Mouse (Mus musculus) stomach, embryonic 16.5 days (tissue): Measurements from ENCODE around the gene Naxd. TPM values are rescaled to one million over a fixed set of nuclear protein-coding genes. Genes with fewer than 3 reads are reported as not detected.

Source experiments
- ATAC-seq: fragments of 200-750 bp; cut with Nextera tagmentation; 2 replicates; pipeline ENCODE4 v1.8.0; 2017; ENCODE audit warnings: moderate number of reproducible peaks, moderate TSS enrichment; ENCODE audit not compliant: insufficient read depth, low FRiP score
- H3K27ac ChIP-seq: fragments of 300-500 bp; sonication (generic); 2 replicates; pipeline ENCODE4 v1.5.1; 2014; ENCODE audit warnings: low read length
- H3K27me3 ChIP-seq: fragments of 300-500 bp; sonication (generic); 2 replicates; pipeline ENCODE4 v1.6.1; 2014; ENCODE audit warnings: low read length, control low read depth, mixed read lengths; ENCODE audit not compliant: control insufficient read depth, insufficient read depth
- H3K36me3 ChIP-seq: fragments of 300-500 bp; sonication (generic); 2 replicates; pipeline ENCODE4 v1.6.1; 2014; ENCODE audit warnings: low read length; ENCODE audit not compliant: control insufficient read depth, insufficient read depth
- H3K4me1 ChIP-seq: fragments of 300-500 bp; sonication (generic); 2 replicates; pipeline ENCODE4 v1.6.1; 2014; ENCODE audit warnings: low read length, control low read depth, mixed read lengths; ENCODE audit not compliant: control insufficient read depth, insufficient read depth
- H3K4me2 ChIP-seq: fragments of 300-500 bp; sonication (generic); 2 replicates; pipeline ENCODE4 v1.6.1; 2014; ENCODE audit warnings: low read depth, low read length, mixed read lengths
- H3K4me3 ChIP-seq: fragments of 300-500 bp; sonication (generic); replicated peaks from 2 replicates; pipeline ENCODE4 v1.5.1; 2014; ENCODE audit warnings: mild to moderate bottlenecking, low read length
- H3K9ac ChIP-seq: fragments of 300-500 bp; sonication (generic); 2 replicates; pipeline ENCODE4 v1.6.1; 2014; ENCODE audit warnings: low read length
- H3K9me3 ChIP-seq: fragments of 300-500 bp; sonication (generic); replicated peaks from 2 replicates; pipeline ENCODE4 v1.6.1; 2016; ENCODE audit warnings: low read length, control low read depth; ENCODE audit not compliant: control insufficient read depth
- WGBS: fragments of 180-500 bp; shearing (Covaris S2); extraction: QIAGEN DNeasy Blood & Tissue Kit; methylation state at CpG from one replicate; pipeline ENCODE4 v1.1.7; 2014; 5-methylcytosine and 5-hydroxymethylcytosine counted together
- polyA plus RNA-seq: library from polyadenylated mRNA; unstranded; fragments of >200 nt; fragmentation: Nextera tagmentation; extraction: Ambion mirVana; gene quantifications from 2 replicates; pipeline ENCODE4 v1.2.1, GENCODE M21; 2015

Naxd gene
- polyA plus RNA-seq, 1 experiment from 2014 or later: 110 TPM

DNA sequence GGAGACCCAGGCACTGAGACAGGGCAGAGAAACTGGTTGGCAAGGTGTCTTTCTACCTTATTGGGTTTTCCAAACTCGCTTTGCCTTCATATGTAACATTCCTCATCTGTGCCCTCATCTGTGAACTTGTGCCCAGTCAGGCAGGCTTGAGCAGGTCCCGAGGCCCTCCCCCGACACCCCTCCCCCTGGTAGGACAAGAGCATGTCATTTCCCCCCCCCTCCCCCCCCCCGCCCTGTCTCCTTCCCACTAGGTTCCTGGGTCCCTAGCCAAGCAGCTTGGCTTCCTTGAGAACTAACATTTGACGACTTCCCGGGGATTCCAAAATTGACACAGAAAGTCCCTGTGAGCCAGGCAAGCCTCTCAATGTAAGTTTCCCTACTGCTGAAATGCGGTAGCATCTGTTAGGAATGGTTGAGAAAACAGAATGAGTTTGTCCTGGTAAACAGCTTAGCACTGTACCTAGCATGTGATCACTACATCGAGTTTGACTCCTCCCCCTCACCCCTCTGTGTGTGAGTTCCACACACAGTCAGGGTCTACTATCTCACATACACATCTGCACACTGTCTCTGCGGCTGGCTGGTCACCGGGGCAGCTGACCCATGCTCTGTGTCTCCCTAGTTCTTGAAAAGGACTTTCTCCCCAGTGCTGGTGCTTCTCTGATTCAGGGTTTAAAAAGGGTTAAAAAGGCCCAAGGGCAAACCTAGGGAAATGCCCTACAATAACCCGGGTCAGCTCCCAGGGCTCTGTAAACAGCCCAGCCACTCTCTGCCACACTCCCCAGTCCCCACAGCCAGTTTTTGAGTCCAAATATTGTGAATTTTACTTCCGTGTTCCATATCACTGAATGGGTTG, 39.1 kb upstream of the Naxd start:
- H3K4me2 ChIP-seq: no peak overlapping the region
- H3K27ac ChIP-seq: peak overlapping the region; percentile 71
- H3K4me1 ChIP-seq: peaks cover 17% of the 10 kb centered on the region
- 30% methylated on average over 12 of the region's 12 CpGs for WGBS
- no peaks in the 10 kb centered on the region for H3K9me3 ChIP-seq
- H3K9ac ChIP-seq: peak overlapping the region; percentile 31; the same call in 1 of the 2 replicates
- H3K27me3 ChIP-seq: no peaks in the 10 kb centered on the region
- no peak overlapping the region for H3K4me3 ChIP-seq
- H3K36me3 ChIP-seq: no peaks in the 10 kb centered on the region
- peak; percentile 35; the same call in 1 of the 2 replicates for ATAC-seq

DNA sequence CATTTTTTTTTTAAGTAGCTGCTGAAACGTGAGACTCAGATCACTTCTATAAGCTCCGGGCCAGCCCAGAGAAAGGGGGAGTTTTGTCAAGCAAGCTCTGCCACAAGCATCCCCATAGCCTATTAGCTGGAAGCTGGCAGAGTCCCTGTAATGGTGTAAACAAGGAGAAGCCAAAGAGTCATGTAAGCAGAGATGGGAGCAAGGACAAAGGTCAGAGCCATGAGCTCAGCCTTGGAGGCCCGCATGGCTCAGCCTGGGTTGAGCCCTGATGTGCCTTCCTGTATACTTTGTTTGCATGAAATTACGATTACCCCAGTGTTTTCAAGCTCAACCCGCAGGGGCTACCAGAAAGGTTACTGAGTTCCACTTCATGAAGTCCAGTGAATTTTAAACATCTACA, 38.3 kb upstream of the Naxd start:
- Histone ChIP-seq H3K9ac (no peak overlapping the region; the same call in 1 of the 2 replicates), H3K9me3 (no peaks in the 10 kb centered on the region), H3K4me1 (peaks cover 17% of the 10 kb centered on the region), H3K36me3 (no peaks in the 10 kb centered on the region), H3K4me2 (no peak overlapping the region), H3K4me3 (no peak overlapping the region), H3K27ac (peak overlapping the region; percentile 71), H3K27me3 (no peaks in the 10 kb centered on the region)
- ATAC-seq: no peak
- 20% methylated on average over 5 of the region's 5 CpGs for WGBS

DNA sequence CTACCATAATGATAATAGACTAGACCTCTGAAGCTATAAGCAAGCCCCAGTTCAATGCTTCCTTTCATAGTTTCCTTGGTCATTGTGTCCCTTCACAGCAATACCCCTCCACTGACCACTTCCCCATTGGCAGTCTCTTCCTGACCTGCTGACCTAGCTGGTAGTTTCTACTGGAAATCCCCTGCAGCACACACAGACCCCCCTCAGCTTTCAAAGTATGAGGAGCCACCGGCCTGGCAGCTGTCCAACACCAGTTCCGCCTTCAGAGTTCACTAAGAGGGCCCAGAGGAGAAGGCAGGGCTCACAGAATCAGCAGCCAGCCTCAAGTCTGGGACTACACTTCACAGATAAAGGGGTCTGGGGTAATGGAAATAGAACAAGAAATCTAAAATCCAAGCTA, 36.4 kb upstream of the Naxd start:
- Histone ChIP-seq H3K9ac (no peak overlapping the region), H3K9me3 (no peaks in the 10 kb centered on the region), H3K4me1 (peaks cover 19% of the 10 kb centered on the region), H3K27ac (no peak overlapping the region), H3K36me3 (no peaks in the 10 kb centered on the region), H3K4me3 (no peak overlapping the region), H3K27me3 (no peaks in the 10 kb centered on the region), H3K4me2 (no peak overlapping the region)
- WGBS: 17% methylated on average over 2 of the region's 2 CpGs
- ATAC-seq: no peak

DNA sequence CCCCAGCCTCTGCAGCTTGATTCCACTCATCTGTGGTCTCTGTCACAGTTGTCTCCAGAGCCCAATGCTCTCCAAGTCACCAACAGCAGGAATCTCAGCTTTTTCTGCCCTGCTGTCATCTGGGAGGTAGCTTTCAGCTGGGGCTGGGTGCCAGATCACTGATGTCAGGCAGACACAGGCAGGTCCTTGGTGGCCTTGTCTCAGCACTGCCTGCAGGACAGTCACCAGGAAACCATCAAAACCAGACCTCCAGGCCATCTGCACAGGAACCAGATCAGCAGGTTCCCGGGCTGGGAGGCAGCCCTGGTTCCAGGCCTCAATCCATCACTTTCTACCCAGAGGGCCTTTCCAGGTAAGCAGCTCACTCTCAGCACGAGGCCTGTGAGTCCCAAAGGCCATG, 35.5 kb upstream of the Naxd start:
- no peaks in the 10 kb centered on the region for H3K27me3 ChIP-seq
- no peak for ATAC-seq
- 22% methylated on average over 2 of the region's 2 CpGs for WGBS
- H3K27ac ChIP-seq: no peak overlapping the region
- no peaks in the 10 kb centered on the region for H3K36me3 ChIP-seq
- H3K4me2 ChIP-seq: no peak overlapping the region
- no peak overlapping the region for H3K4me3 ChIP-seq
- peaks cover 19% of the 10 kb centered on the region for H3K4me1 ChIP-seq
- H3K9me3 ChIP-seq: no peaks in the 10 kb centered on the region
- no peak overlapping the region for H3K9ac ChIP-seq

DNA sequence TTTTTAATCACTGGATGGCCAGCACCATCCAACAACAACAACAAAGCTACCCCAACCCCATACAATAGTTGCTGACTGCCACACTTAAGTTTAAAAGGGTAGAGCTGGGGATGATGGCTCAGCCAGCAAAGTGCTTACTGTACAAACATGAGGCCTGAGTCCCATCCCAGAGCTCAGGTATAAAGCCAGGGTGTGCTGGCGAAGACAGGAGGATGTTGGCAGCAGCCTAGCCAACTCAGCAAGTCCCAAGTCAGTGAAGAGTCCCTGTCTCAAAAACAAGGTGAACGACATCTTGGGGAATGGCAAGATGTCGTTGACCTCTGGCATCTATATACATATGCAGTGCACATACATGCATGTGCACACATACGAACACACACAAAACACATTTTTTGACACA, 34.7 kb upstream of the Naxd start:
- Histone ChIP-seq H3K9me3 (0 out of 2 replicates have a peak, but pooled peaks cover 5% of the 10 kb centered on the region), H3K4me1 (peaks cover 19% of the 10 kb centered on the region), H3K9ac (no peak overlapping the region), H3K27me3 (no peaks in the 10 kb centered on the region), H3K27ac (no peak overlapping the region), H3K4me2 (no peak overlapping the region), H3K36me3 (no peaks in the 10 kb centered on the region), H3K4me3 (no peak overlapping the region)
- ATAC-seq: no peak
- 86% methylated on average over 4 of the region's 4 CpGs for WGBS

DNA sequence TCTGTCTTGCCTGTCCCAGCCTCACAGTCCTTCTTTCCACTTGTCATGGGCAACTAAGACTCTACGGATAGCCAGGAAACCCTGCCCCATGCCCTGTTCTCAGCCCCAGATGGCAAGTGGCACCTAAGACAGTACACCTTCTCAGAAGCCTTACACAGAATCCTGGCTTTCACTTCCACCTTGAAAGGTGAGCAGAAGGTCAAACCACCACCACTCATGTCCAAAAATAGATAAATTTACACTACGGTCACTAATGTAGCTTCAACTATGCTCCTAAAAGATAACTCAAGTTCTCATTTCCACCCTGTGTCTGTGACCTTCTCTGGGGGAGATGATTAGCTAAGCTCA, 33.8 kb upstream of the Naxd start:
- Histone ChIP-seq H3K9ac (no peak overlapping the region), H3K9me3 (0 out of 2 replicates have a peak, but pooled peaks cover 5% of the 10 kb centered on the region), H3K4me2 (no peak overlapping the region), H3K36me3 (no peaks in the 10 kb centered on the region), H3K27ac (no peak overlapping the region), H3K4me1 (peaks cover 10% of the 10 kb centered on the region; the same call in 1 of the 2 replicates), H3K4me3 (no peak overlapping the region), H3K27me3 (no peaks in the 10 kb centered on the region)
- 87% methylated on average over 2 of the region's 2 CpGs for WGBS
- ATAC-seq: no peak

DNA sequence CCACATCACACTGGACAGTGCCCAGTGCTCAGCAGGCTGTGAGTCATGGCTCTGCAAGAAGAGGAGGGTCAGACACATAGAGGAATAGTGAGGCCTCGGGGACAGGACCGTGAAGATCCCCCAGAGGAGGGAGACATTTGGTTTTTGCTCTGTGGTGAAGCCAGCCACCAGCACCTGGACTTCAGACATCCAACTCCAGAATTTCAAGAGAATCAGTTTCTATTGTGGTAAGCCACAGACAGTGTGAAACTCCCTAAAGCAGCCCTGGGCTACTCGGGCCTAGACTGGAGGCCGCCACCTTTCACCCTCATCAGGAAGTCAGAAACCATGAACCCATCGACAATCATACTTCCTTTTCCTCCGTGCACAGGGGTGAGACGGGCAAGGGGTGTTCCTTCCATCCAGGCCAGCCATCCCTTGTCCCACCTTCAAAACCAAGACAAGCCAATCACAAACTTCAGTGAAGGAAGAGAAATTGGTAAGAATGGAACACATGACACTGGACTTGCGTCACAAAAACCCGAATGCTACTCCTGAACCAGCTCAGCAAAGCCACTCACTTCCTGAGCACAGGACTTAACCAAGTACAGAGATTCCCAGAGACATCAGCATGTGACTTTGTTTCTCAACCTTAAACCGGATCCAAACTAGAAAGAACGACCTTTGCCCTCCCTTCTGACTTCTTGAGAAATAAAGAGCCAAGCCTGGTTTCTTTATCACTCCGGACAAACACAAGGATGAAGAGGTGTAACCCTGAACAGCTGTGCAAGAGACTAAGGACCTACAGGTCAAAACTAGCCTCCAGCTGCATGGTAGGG, 33.2 kb upstream of the Naxd start:
- Histone ChIP-seq H3K36me3 (no peaks in the 10 kb centered on the region), H3K4me2 (no peak overlapping the region), H3K27me3 (no peaks in the 10 kb centered on the region), H3K4me3 (no peak overlapping the region), H3K27ac (no peak overlapping the region), H3K9me3 (0 out of 2 replicates have a peak, but pooled peaks cover 5% of the 10 kb centered on the region), H3K9ac (no peak overlapping the region), H3K4me1 (peaks cover 5% of the 10 kb centered on the region; the same call in 1 of the 2 replicates)
- ATAC-seq: peak; percentile 22
- WGBS: 72% methylated on average over 12 of the region's 12 CpGs

DNA sequence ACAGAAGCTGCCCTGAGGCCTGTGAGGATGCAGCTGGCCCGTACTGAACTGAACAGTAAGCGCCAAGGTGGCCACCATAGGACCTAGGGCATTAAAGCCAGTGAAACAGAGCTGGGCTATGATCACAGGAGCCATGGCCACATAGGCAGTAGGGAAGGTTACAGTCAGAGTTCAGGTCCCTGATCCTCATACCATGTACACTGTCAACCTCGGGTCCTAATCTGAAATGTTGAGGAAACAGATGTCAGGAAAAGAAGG, 32.7 kb upstream of the Naxd start:
- Histone ChIP-seq H3K9ac (no peak overlapping the region), H3K4me1 (0 out of 2 replicates have a peak, but pooled peaks cover 2% of the 10 kb centered on the region), H3K36me3 (no peaks in the 10 kb centered on the region), H3K9me3 (0 out of 2 replicates have a peak, but pooled peaks cover 5% of the 10 kb centered on the region), H3K4me2 (no peak overlapping the region), H3K27me3 (no peaks in the 10 kb centered on the region), H3K27ac (no peak overlapping the region), H3K4me3 (no peak overlapping the region)
- no peak for ATAC-seq
- 68% methylated on average over 3 of the region's 3 CpGs for WGBS

DNA sequence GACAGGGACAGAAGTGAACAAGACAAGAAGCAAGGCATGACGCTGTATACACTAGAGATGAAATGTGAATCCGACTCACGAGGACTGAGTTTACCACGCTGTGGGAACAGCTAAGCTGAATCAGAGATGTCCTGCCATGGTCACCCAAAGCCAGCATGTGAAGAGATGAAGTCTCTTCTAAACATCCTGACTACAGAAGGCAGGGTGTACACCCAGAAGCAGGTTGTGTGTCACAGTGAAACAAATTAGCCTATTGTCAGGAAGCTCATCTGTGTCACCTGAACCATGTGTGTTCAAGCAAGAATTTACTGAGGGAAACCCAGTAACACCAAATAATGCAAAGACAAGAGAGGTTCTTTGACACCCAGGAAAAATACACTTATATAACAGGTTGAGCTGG, 31.7 kb upstream of the Naxd start:
- 0 out of 2 replicates have a peak, but pooled peaks cover 2% of the 10 kb centered on the region for H3K4me1 ChIP-seq
- no peak overlapping the region for H3K4me3 ChIP-seq
- H3K4me2 ChIP-seq: no peak overlapping the region
- H3K27me3 ChIP-seq: no peaks in the 10 kb centered on the region
- H3K27ac ChIP-seq: no peak overlapping the region
- no peaks in the 10 kb centered on the region for H3K36me3 ChIP-seq
- H3K9me3 ChIP-seq: 0 out of 2 replicates have a peak, but pooled peaks cover 5% of the 10 kb centered on the region
- H3K9ac ChIP-seq: no peak overlapping the region
- 85% methylated on average over 4 of the region's 4 CpGs for WGBS
- no peak for ATAC-seq
